7 mouse cellular contexts compared by ENCODE assay signal in genomic region chr17:84185581-84186450, GRCm38 (mm10). TPM values are rescaled to one million over a fixed set of nuclear protein-coding genes. Genes with fewer than 3 reads are reported as not detected.
DNase-seq lines count a peak whose midpoint lies in the region; ATAC-seq and TF ChIP-seq lines count a peak whose summit lies in the region.

No protein-coding gene starts in this region.

- DNase-seq in CH12.LX (ENCODE audit: extremely low read depth) (no peak), ZHBTc4 (ENCODE audit: low read depth, low spot score) (peak; percentile 43), liver (peak; percentile 87)
- peak; percentile 65 for DNase-seq in forebrain, embryonic 10.5 days (ENCODE audit: extremely low spot score, low spot score)
- DNase-seq in hindbrain, embryonic 11.5 days (ENCODE audit: low spot score) = peak; percentile 75
- peak; percentile 74 to 75 for DNase-seq in natural killer cell, adult 2 months (ENCODE audit: low spot score in 2 of 2)
- DNase-seq in thymus, postnatal 14 days = peak; percentile 96

- TF ChIP-seq EP300 in CH12.LX (IDR thresholded peaks at IDR 0.05; ENCODE audit: low read length) = no peak

- H3K4me1 ChIP-seq in CH12.LX (ENCODE audit: control insufficient read depth in 1 of 2, insufficient read depth in 2 of 2) = peaks cover 3 to 39% of the 10 kb centered on the region in 2 experiments; a peak in 3 of 4 replicates
- H3K4me1 ChIP-seq in forebrain, embryonic 10.5 days = peaks cover 81% of the 10 kb centered on the region
- H3K4me1 ChIP-seq in hindbrain, embryonic 11.5 days (replicated peaks; ENCODE audit: control insufficient read depth, insufficient read depth, low read length) = peaks cover 9% of the 10 kb centered on the region

- H3K36me3 ChIP-seq in CH12.LX (replicated peaks in 1 of 2; ENCODE audit: control insufficient read depth in 1 of 2, insufficient read depth in 1 of 2, low read length in 1 of 2) = peaks cover 5 to 43% of the 10 kb centered on the region in 2 experiments
- peaks cover 22% of the 10 kb centered on the region for H3K36me3 ChIP-seq in forebrain, embryonic 10.5 days (replicated peaks)
- H3K36me3 ChIP-seq in hindbrain, embryonic 11.5 days (ENCODE audit: control insufficient read depth, insufficient read depth, low read length) = no peaks in the 10 kb centered on the region; the same call in 1 of the 2 replicates

- peaks cover 10% of the 10 kb centered on the region for H3K9me3 ChIP-seq in CH12.LX (replicated peaks; ENCODE audit: low read length)
- no peaks in the 10 kb centered on the region for H3K9me3 ChIP-seq in forebrain, embryonic 10.5 days
- no peaks in the 10 kb centered on the region for H3K9me3 ChIP-seq in hindbrain, embryonic 11.5 days (ENCODE audit: control insufficient read depth, low read length)

- no peak; the same call in none of the 2 replicates for TF ChIP-seq RAD21 in CH12.LX (IDR thresholded peaks at IDR 0.05; ENCODE audit: low read depth, low read length)

- H3K27me3 ChIP-seq in CH12.LX (replicated peaks) = no peaks in the 10 kb centered on the region
- peaks cover 10% of the 10 kb centered on the region for H3K27me3 ChIP-seq in forebrain, embryonic 10.5 days (ENCODE audit: poor library complexity, severe bottlenecking)
- H3K27me3 ChIP-seq in hindbrain, embryonic 11.5 days (ENCODE audit: control insufficient read depth, insufficient read depth, low read length) = peaks cover 3% of the 10 kb centered on the region; the same call in 1 of the 2 replicates

- WGBS in forebrain, embryonic 10.5 days = 1% methylated on average over 104 of the region's 108 CpGs
- WGBS in hindbrain, embryonic 11.5 days = 1% methylated on average over 72 of the region's 108 CpGs

- peak overlapping the region; percentile 66 to 79 (median 73) for H3K4me3 ChIP-seq in CH12.LX (replicated peaks in 1 of 3; ENCODE audit: low read depth in 2 of 3, low read length in 2 of 3, poor library complexity in 1 of 3)
- peak overlapping the region; percentile 71 for H3K4me3 ChIP-seq in forebrain, embryonic 10.5 days
- H3K4me3 ChIP-seq in hindbrain, embryonic 11.5 days (ENCODE audit: low read depth, low read length) = peak overlapping the region; percentile 82

- TF ChIP-seq POLR2A in CH12.LX (IDR thresholded peaks at IDR 0.05; ENCODE audit: low read depth, low read length) = no peak

- in situ Hi-C loops in CH12.LX (cut with MboI; ENCODE audit: low pct_ligation_motif_present, low pct_unique_long_range_greater_than_20kb, low sequenced_read_pairs) = no loop called here

- TF ChIP-seq CTCF in CH12.LX (conservative IDR thresholded peaks at IDR 0.05 in 1 of 2, IDR thresholded peaks at IDR 0.05 in 1 of 2; ENCODE audit: low read depth in 2 of 2, low read length in 2 of 2) = peak in 1 of 2 experiments; percentile 54; a peak in 2 of 4 replicates

- ATAC-seq in hindbrain, embryonic 11.5 days (ENCODE audit: low FRiP score) = no peak

- H3K79me2 ChIP-seq in CH12.LX (replicated peaks; ENCODE audit: control insufficient read depth, extremely low read depth, insufficient read depth, poor library complexity, severe bottlenecking) = peaks cover 19% of the 10 kb centered on the region

- H3K4me2 ChIP-seq in CH12.LX (ENCODE audit: insufficient read depth, low read depth, poor library complexity, severe bottlenecking) = peak overlapping the region; percentile 25; the same call in 1 of the 2 replicates
- H3K4me2 ChIP-seq in hindbrain, embryonic 11.5 days (replicated peaks; ENCODE audit: low read depth, low read length) = peak overlapping the region; percentile 65

- dilution Hi-C loops in CH12.LX (cut with MboI; ENCODE audit: extremely low pct_ligation_motif_present, extremely low pct_unique_long_range_greater_than_20kb, low sequenced_read_pairs) = no loop called here

- peak overlapping the region; percentile 82; the same call in 1 of the 2 replicates for H3K27ac ChIP-seq in CH12.LX (ENCODE audit: insufficient read depth, low read depth)
- H3K27ac ChIP-seq in forebrain, embryonic 10.5 days = peak overlapping the region; percentile 94
- H3K27ac ChIP-seq in hindbrain, embryonic 11.5 days (ENCODE audit: low read depth, low read length) = peak overlapping the region; percentile 84

- H3K9ac ChIP-seq in CH12.LX (ENCODE audit: insufficient read depth, low read depth) = peak overlapping the region; percentile 75
- H3K9ac ChIP-seq in hindbrain, embryonic 11.5 days (ENCODE audit: low read depth, low read length) = peak overlapping the region; percentile 88

TF ChIP-seq in CH12.LX, 34 proteins besides CTCF, POLR2A, EP300 and RAD21:
- TF ChIP-seq ZNF384 (IDR thresholded peaks at IDR 0.05; ENCODE audit: low read depth, low read length) (no peak), MEF2A (IDR thresholded peaks at IDR 0.05; ENCODE audit: borderline replicate concordance, low read depth, low read length) (no peak), TBP (conservative IDR thresholded peaks at IDR 0.05; ENCODE audit: low read depth, low read length) (no peak), MYC (IDR thresholded peaks at IDR 0.05; ENCODE audit: low read depth, low read length) (no peak), ELF1 (IDR thresholded peaks at IDR 0.05; ENCODE audit: low read depth, low read length) (0 out of 2 replicates have a peak, but pooled peaks have one; percentile 22), E2F4 (IDR thresholded peaks at IDR 0.05; ENCODE audit: insufficient replicate concordance, low read depth, low read length) (no peak), NRF1 (IDR thresholded peaks at IDR 0.05; ENCODE audit: low read depth, low read length) (no peak), UBTF (IDR thresholded peaks at IDR 0.05; ENCODE audit: low read depth, low read length) (peak; percentile 23; the same call in 1 of the 2 replicates), KAT2A (IDR thresholded peaks at IDR 0.05; ENCODE audit: insufficient replicate concordance, low read length) (no peak), JUND (conservative IDR thresholded peaks at IDR 0.05; ENCODE audit: low read depth, low read length) (no peak), SIN3A (IDR thresholded peaks at IDR 0.05; ENCODE audit: low read length) (0 out of 2 replicates have a peak, but pooled peaks have one; percentile 12), ETS1 (conservative IDR thresholded peaks at IDR 0.05; ENCODE audit: low read depth, low read length) (no peak), MXI1 (IDR thresholded peaks at IDR 0.05; ENCODE audit: low read depth, low read length) (no peak), CHD2 (IDR thresholded peaks at IDR 0.05; ENCODE audit: low read length) (no peak), SMC3 (IDR thresholded peaks at IDR 0.05; ENCODE audit: low read depth, low read length) (peak; percentile 35), NELFE (IDR thresholded peaks at IDR 0.05; ENCODE audit: low read depth, low read length) (no peak), USF2 (conservative IDR thresholded peaks at IDR 0.05; ENCODE audit: low read depth, low read length) (no peak), MAFK (IDR thresholded peaks at IDR 0.05; ENCODE audit: insufficient replicate concordance, low read length) (no peak), POLR2AphosphoS2 (IDR thresholded peaks at IDR 0.05; ENCODE audit: low read depth, low read length) (no peak), HCFC1 (IDR thresholded peaks at IDR 0.05; ENCODE audit: low read depth, low read length) (no peak), PAX5 (IDR thresholded peaks at IDR 0.05; ENCODE audit: low read length) (no peak), TCF12 (IDR thresholded peaks at IDR 0.05; ENCODE audit: low read depth, low read length) (no peak), GABPA (IDR thresholded peaks at IDR 0.05; ENCODE audit: insufficient replicate concordance, low read depth, low read length) (no peak), MAX (IDR thresholded peaks at IDR 0.05; ENCODE audit: low read length) (no peak), BHLHE40 (IDR thresholded peaks at IDR 0.05; ENCODE audit: low read depth, low read length) (no peak), CHD1 (IDR thresholded peaks at IDR 0.05; ENCODE audit: low read depth, low read length) (no peak), RCOR1 (conservative IDR thresholded peaks at IDR 0.05; ENCODE audit: low read depth, low read length) (no peak), IRF4 (IDR thresholded peaks at IDR 0.05; ENCODE audit: low read depth, low read length) (no peak), ZMIZ1 (IDR thresholded peaks at IDR 0.05; ENCODE audit: low read depth, low read length) (no peak), ZC3H11A (IDR thresholded peaks at IDR 0.05; ENCODE audit: low read depth, low read length) (no peak), ZKSCAN1 (IDR thresholded peaks at IDR 0.05; ENCODE audit: borderline replicate concordance, low read depth, low read length) (no peak), JUN (IDR thresholded peaks at IDR 0.05; ENCODE audit: insufficient read depth, low read depth, low read length) (no peak), USF1 (IDR thresholded peaks at IDR 0.05; ENCODE audit: low read depth, low read length) (no peak), MAZ (IDR thresholded peaks at IDR 0.05; ENCODE audit: low read depth, low read length) (peak; percentile 57; the same call in 1 of the 2 replicates)

RNA-seq across cellular contexts. Expression of gene Zfp36l2, which starts 1.9 kb away (rescaled TPM):
- total RNA-seq in CH12.LX (2012; rRNA removed) (9.0 and 10.3 TPM in 2 replicates), CH12.LX (2014; rRNA removed) (8.5 and 8.9 TPM in 2 replicates)
- polyA plus RNA-seq in CH12.LX (2012; ENCODE audit: insufficient read length, low read depth) = 18.5 and 24.2 TPM in 2 replicates
- polyA plus RNA-seq in forebrain, embryonic 10.5 days (2016; fragmentation: Nextera tagmentation; extraction: Ambion mirVana) = 8.1 and 8.9 TPM in 2 replicates
- 15.8 and 16.0 TPM in 2 replicates for polyA plus RNA-seq in hindbrain, embryonic 11.5 days (2014; fragmentation: Nextera tagmentation; extraction: Ambion mirVana)
